Mouse (Mus musculus) Muller cell, postnatal 12 days (primary cell): ENCODE results near the gene Slc7a5.
A peak's percentile ranks its signal among the peaks of the same experiment; 100 is the strongest.

Experiments used
- DNase-seq: peaks from one replicate; pipeline ENCODE4 v3.0.0-alpha.2; 2015; ENCODE audit errors: inconsistent ontology term

Slc7a5 gene

GRCm38 (mm10) chr8:121884181-121884580, 23.3 kb downstream of the Slc7a5 start:
- DNase-seq: no peak

GRCm38 (mm10) chr8:121881921-121882320, 25.6 kb downstream of the Slc7a5 start:
- DNase-seq: no peak

DNA sequence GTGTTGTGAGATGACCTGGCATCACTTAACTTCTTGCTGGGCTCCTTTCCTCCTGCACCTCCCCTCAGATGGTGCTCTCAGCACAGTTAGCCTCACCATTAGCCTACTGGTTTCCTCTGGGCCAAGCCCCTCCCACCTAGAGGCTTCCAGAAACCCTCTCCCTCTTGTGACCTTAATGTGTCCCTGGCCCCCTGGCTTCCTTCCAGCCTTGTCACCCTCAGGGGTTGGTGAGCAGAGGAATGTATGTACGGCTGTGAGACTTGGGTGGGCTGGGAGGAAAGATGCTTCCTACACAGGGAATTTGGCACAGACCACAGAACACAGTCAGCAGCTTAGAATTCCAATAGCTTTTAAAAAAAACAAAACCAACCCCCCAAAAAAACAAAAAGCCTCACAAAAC, 26.7 kb downstream of the Slc7a5 start:
- DNase-seq: peak; percentile 87

GRCm38 (mm10) chr8:121879712-121880111, 27.8 kb downstream of the Slc7a5 start:
- DNase-seq: no peak

DNA sequence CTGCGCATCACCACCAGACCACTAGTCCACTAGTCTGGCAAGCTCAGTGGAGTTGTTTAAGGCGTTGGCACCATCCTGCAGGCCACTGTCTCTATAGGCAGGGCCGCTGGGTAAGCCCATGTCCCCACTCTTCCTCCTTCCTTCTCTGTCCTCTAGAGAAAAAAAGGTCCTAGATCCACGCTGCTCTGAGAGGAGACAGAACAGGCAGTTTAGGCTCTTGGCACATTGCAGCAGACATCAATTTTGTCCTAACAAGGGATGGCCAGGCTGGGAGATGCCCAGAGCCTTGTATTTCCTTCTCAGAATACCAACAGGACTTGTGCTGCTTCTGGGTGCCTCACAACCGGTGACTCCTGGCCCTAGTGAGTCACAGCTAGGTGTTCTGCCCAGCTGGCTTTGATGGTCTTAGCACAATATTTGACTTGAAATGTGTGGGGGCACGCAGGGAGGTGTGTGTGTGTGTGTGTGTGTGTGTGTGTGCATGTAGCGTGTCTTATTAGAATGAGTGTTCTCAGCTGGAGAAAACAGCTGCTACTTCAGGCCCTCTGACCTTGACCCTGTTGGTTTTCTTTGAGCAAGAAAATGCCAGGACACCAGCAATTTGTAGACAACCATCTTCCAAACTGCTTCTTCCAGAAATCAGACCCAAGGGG, 29.5 kb downstream of the Slc7a5 start:
- DNase-seq: no peak

GRCm38 (mm10) chr8:121877212-121877611, 30.3 kb downstream of the Slc7a5 start:
- DNase-seq: no peak

- DNase-seq: no peak
Measured at GRCm38 (mm10) chr8:121875517-121875916, 32.0 kb downstream of the Slc7a5 start.

- DNase-seq: no peak
Measured at GRCm38 (mm10) chr8:121875045-121875444, 32.4 kb downstream of the Slc7a5 start.

GRCm38 (mm10) chr8:121874031-121874430, 33.5 kb downstream of the Slc7a5 start:
- no peak for DNase-seq

GRCm38 (mm10) chr8:121871833-121872440, 35.6 kb downstream of the Slc7a5 start:
- no peak for DNase-seq

- DNase-seq: no peak
Measured at GRCm38 (mm10) chr8:121870190-121870589, 37.3 kb downstream of the Slc7a5 start.

DNA sequence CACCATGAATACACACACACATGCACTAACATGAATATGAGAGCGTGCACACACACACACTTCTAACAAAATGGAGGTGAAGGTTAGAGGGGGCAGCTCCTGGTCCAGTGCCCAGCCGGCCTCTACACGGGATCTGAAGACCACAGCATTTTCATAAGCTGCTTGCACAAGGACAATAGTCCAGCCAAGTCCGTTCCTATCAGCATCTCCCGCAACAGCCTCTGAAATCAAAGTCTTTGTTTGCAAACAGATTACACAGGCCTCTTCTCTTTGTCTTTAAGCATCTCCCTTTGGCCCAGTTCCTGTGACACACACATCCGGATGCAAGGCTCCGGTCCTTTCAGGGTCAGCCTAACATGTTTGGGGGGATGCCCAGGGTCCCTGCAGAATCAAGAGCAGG, 38.6 kb downstream of the Slc7a5 start:
- DNase-seq: peak; percentile 69

DNA sequence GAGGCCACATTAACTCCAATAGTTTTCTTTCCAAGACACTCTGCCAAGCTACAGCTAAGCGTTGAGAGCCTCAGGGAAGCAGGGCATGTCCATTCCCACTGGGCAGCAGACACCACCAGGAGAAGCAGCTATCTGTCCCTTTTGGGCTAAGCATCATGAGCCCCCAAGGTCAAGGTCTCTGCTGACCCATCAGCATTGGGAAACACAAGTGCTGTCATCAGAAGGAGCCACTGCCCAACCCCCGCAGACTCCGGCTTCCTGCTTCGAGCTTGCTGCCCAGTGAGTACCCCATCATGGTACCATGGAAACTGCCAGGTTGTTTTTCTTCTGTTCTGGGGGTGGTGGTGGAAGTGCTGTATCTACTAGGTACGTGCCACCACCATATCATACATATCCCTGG, 39.3 kb downstream of the Slc7a5 start:
- no peak for DNase-seq

DNA sequence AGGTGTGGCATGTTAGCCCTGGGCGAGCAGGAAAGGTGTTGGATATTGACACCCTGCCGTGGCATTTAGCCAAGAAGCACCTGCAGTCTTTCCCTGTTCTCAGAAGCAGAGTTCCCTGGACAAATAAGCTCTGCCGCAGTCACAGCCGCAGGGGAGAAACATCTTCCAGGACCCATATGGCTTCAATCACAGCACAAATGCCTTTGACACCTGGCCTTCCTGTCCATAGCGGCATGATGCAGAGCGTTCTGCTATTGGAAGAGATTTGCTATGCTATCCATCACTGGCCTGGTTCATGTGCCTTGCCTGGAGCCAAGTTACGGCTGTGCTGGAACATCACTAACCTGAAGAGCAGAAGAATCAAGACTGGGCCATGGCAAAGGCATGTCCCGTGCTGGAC, 42.1 kb downstream of the Slc7a5 start:
- no peak for DNase-seq

- DNase-seq: no peak
Measured at GRCm38 (mm10) chr8:121861806-121862548, 45.5 kb downstream of the Slc7a5 start.

DNA sequence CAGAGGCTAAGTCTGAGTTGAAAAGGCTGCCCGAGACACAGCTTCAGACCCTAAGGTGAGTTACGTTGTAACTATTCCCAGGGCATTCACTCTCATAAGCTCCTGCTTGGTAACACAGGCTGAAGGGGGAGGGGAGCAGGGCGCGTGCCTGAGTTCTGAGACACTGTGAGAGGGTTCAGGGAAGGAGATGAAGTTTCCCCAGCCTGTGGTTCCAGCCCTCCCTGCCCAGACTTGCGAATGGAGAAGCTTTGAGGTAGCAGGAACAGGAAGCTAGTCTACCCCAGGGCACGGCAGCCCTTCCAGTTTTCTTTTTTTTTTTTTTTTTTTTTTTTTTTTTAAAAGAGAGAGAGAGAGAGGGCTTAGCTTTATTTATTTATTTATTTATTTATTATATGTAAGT, 46.2 kb downstream of the Slc7a5 start:
- DNase-seq: no peak

DNA sequence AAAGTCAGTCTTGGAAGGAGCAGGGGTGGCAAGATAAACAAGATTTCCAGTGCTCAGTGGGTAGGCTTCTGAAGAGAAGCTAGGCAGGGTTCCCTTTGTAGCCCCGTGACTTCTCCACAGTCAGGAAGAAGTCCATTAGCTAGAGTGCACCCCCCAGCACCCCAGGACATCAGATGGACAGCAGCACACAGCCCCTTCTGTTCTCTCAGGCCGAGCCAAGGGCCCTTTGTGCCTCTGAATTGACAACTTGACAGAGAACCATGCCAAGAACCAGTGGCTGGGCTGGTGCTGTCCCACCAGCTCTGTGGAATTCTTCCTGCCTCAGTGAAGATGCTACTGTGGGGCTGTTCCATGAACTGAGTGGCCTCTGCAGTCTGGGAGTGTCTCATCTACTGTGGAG, 49.7 kb downstream of the Slc7a5 start:
- DNase-seq: peak; percentile 88

DNA sequence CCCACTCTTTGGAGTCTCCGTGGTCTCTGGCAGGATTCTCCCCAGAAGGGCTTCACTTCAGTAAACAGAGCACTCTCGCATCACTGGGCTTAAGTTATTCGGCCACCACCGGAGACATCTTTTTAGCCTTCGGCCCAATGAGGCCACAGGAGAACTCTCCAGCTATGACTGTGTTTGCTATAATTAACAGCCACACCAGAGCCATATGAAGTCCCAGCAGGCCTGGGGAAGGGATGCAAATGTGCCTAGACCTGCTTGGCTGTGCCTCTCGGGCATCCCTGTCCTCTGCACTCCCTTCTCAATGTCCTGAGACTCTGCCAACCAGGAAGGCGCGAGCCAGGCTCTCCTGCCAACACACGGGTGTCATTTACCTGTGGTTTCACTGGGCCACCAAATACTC, 50.2 kb downstream of the Slc7a5 start:
- peak; percentile 95 for DNase-seq

DNA sequence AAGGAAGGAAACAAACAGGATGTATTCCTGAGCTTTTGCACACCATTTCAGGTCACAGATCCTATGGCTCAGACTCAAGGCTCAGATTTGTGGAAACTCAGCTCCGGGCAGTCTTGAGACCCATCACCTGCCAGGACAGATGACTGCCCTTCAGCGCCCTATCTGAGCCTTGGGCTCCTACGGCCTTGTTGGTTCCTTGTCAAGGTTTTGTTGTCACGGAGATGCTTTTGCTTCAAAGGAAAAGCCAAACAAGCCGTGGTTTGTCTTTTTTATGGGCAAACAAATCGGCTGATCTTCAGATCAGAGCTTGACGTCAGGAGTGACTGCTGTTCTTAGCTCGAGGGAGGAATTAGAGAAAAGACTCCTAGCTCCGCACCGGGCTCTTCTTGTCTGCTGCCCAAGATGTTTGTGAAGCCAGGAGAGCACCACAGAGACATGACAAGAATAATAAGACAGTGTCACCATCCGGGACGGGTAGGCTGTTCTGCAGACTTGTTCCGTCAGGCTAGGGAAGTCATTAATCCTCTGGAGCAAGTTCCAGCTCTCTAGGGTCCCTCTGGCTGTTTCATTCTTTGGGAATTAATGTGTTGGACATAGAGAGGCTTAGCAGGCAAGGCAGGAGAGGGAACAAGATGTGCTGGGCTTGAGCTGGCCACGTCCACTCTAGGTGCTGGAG, 51.3 kb downstream of the Slc7a5 start:
- DNase-seq: no peak

DNA sequence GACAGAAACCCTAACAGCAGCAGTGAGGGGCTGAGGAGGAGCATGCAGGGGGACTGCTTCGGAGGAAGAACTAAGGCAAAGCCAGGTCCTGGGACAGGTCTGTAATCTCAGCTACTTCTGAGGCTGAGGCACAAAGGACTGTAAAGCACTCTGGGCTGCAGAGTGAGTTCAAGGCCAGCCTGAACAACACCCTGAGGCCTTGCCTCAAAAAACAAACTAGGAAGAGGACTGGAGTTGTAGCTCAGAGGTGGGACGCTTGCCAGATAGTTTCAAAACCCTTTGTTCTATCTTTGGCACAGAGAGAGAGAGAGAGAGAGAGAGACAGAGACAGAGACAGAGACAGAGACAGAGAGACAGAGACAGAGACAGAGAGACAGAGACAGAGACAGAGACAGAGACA, 53.9 kb downstream of the Slc7a5 start:
- DNase-seq: no peak

DNA sequence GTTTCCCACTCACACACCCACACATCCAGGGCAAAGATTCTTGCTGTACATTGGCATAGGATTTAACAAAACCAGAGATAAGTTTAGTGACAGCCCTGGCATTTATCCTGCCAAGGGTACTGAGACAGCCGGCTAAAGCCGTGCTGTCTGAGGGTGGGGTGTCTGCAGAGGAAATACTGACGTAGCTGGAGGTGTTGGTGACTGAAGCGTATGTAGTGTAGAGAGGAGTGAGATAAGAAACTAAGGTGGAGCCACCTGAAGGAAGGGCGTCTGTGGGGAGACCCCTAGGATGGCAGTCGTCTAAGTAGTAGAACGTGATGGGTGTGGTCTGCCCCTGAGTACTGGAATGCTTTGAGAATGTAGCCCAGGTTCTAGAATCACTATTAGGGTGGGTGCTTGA, 55.0 kb downstream of the Slc7a5 start:
- DNase-seq: no peak

DNA sequence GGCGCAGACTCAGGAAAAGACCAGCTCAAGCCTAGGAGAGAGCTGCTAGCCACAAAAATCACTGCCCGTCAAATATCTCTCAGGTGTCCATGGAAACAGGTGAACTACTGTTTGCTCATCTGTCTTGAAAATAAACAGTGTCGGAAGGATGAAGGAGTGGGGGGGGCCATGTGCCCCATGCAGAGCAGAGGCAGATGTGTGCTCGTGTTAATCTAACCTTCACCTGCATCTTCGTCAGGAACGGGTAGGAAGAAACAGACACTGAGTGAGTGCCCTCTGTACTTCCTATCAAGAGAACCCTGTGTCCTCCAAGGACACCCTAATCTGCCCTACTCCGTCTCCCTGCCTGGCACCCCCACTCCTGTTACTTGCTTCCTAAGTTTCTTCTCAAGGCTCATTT, 55.8 kb downstream of the Slc7a5 start:
- no peak for DNase-seq
